Mouse (Mus musculus) limb, embryonic 11.5 days (tissue): ENCODE measurements around the gene Pdzd3. TPM values are rescaled to one million over a fixed set of nuclear protein-coding genes. Genes with fewer than 3 reads are reported as not detected.

Experiments
- ATAC-seq: fragments of 200-750 bp; cut with Nextera tagmentation; 2 replicates; pipeline ENCODE4 v1.8.0; 2017; ENCODE audit warnings: low read depth; ENCODE audit not compliant: insufficient number of reproducible peaks, low FRiP score, low TSS enrichment
- DNase-seq: peaks from one replicate; pipeline ENCODE4 v3.0.0-alpha.2; 2015; ENCODE audit warnings: low spot score
- H3K27ac ChIP-seq: fragments of 300-500 bp; sonication (generic); replicated peaks from 2 replicates; pipeline ENCODE4 v1.5.1; 2014; ENCODE audit warnings: low read depth, mild to moderate bottlenecking, low read length
- H3K27me3 ChIP-seq: fragments of 300-500 bp; sonication (generic); 2 replicates; pipeline ENCODE4 v1.6.1; 2014; ENCODE audit warnings: mild to moderate bottlenecking, low read length, mixed read lengths; ENCODE audit not compliant: control insufficient read depth, insufficient read depth
- H3K36me3 ChIP-seq: fragments of 300-500 bp; sonication (generic); 2 replicates; pipeline ENCODE4 v1.6.1; 2014; ENCODE audit warnings: mild to moderate bottlenecking, low read length, moderate library complexity, mixed read lengths; ENCODE audit not compliant: control insufficient read depth, insufficient read depth
- H3K4me1 ChIP-seq: fragments of 300-500 bp; sonication (generic); 2 replicates; pipeline ENCODE4 v1.6.1; 2014; ENCODE audit warnings: low read length, mixed read lengths; ENCODE audit not compliant: control insufficient read depth, insufficient read depth
- H3K4me2 ChIP-seq: fragments of 300-500 bp; sonication (generic); 2 replicates; pipeline ENCODE4 v1.6.1; 2014; ENCODE audit warnings: low read depth, mild to moderate bottlenecking, moderate library complexity; ENCODE audit not compliant: severe bottlenecking
- H3K4me3 ChIP-seq: fragments of 300-500 bp; sonication (generic); 2 replicates; pipeline ENCODE4 v1.5.1; 2014; ENCODE audit warnings: low read depth, low read length
- H3K9ac ChIP-seq: fragments of 300-500 bp; sonication (generic); 2 replicates; pipeline ENCODE4 v1.6.1; 2014; ENCODE audit warnings: mild to moderate bottlenecking, low read length
- H3K9me3 ChIP-seq: fragments of 300-500 bp; sonication (generic); 2 replicates; pipeline ENCODE4 v1.6.1; 2016; ENCODE audit warnings: low read length; ENCODE audit not compliant: control insufficient read depth
- WGBS: fragments of 180-500 bp; shearing (Covaris S2); extraction: QIAGEN DNeasy Blood & Tissue Kit; methylation state at CpG from one replicate; pipeline ENCODE4 v1.1.7; 2014; 5-methylcytosine and 5-hydroxymethylcytosine counted together
- polyA plus RNA-seq: library from polyadenylated mRNA; unstranded; fragments of >200 nt; fragmentation: Nextera tagmentation; extraction: Ambion mirVana; gene quantifications from 2 replicates; pipeline ENCODE4 v1.2.1, GENCODE M21; 2014

The Pdzd3 gene
- polyA plus RNA-seq, 1 experiment from 2014 or later, result 0.08 TPM

- ATAC-seq, result no peak
- H3K4me2 ChIP-seq, result peak overlapping the region; percentile 52
These were observed 16.5 kb downstream of the Pdzd3 start for GRCm38 (mm10) chr9:44234479-44235427.

GRCm38 (mm10) chr9:44233802-44234478 is 17.3 kb downstream of the Pdzd3 start, which contains the start of gene Cbl:
Cbl (minus strand) TSS chr9:44234049.
- Histone ChIP-seq H3K36me3 (no peaks in the 10 kb centered on the region), H3K27me3 (no peaks in the 10 kb centered on the region), H3K9ac (peak within 1 kb of the TSS; percentile 91), H3K27ac (peak within 1 kb of the TSS; percentile 86), H3K4me3 (peak within 1 kb of the TSS; percentile 85), H3K9me3 (no peaks in the 10 kb centered on the region), H3K4me1 (peaks cover 7% of the 10 kb centered on the region; the same call in 1 of the 2 replicates), H3K4me2 (peak within 1 kb of the TSS; percentile 52)
- under 1% methylated on average over 67 of the region's 76 CpGs for WGBS
- peak; percentile 94 for ATAC-seq
- peak; percentile 100 for DNase-seq

More at GRCm38 (mm10) chr9:44234479-44235427, 16.5 kb downstream of the Pdzd3 start:
- Histone ChIP-seq H3K36me3 (no peaks in the 10 kb centered on the region), H3K4me1 (peaks cover 7% of the 10 kb centered on the region; the same call in 1 of the 2 replicates), H3K9ac (no peak overlapping the region; the same call in 1 of the 2 replicates), H3K9me3 (no peaks in the 10 kb centered on the region), H3K4me3 (0 out of 2 replicates have a peak overlapping the region, but pooled peaks have one; percentile 85), H3K27ac (no peak overlapping the region), H3K27me3 (no peaks in the 10 kb centered on the region)
- peak; percentile 54 for DNase-seq
- WGBS, result 28% methylated on average over 19 of the region's 19 CpGs

- peak overlapping the region; percentile 91 for H3K9ac ChIP-seq
- peak overlapping the region; percentile 85 for H3K4me3 ChIP-seq
- no peak for DNase-seq
- peak overlapping the region; percentile 52 for H3K4me2 ChIP-seq
- H3K4me1 ChIP-seq, result peaks cover 7% of the 10 kb centered on the region; the same call in 1 of the 2 replicates
- H3K9me3 ChIP-seq, result no peaks in the 10 kb centered on the region
- under 1% methylated on average over 40 of the region's 40 CpGs for WGBS
- peak overlapping the region; percentile 86 for H3K27ac ChIP-seq
- ATAC-seq, result peak; percentile 73
- H3K27me3 ChIP-seq, result no peaks in the 10 kb centered on the region
- H3K36me3 ChIP-seq, result no peaks in the 10 kb centered on the region
These were observed 18.1 kb downstream of the Pdzd3 start for GRCm38 (mm10) chr9:44233021-44233801.

- Histone ChIP-seq H3K4me3 (no peak overlapping the region), H3K9ac (no peak overlapping the region)
These were observed 19.7 kb downstream of the Pdzd3 start for GRCm38 (mm10) chr9:44231609-44232008.

GRCm38 (mm10) chr9:44225993-44226392 is 25.3 kb downstream of the Pdzd3 start:
- 77% methylated on average over 6 of the region's 6 CpGs for WGBS

More at GRCm38 (mm10) chr9:44231609-44232008, 19.7 kb downstream of the Pdzd3 start:
- DNase-seq (no peak), ATAC-seq (no peak)
- no peak overlapping the region for H3K4me2 ChIP-seq
- no peak overlapping the region for H3K27ac ChIP-seq
- peaks cover 7% of the 10 kb centered on the region; the same call in 1 of the 2 replicates for H3K4me1 ChIP-seq
- H3K36me3 ChIP-seq, result no peaks in the 10 kb centered on the region
- no peaks in the 10 kb centered on the region for H3K9me3 ChIP-seq
- H3K27me3 ChIP-seq, result no peaks in the 10 kb centered on the region

GRCm38 (mm10) chr9:44213538-44213937 is 37.7 kb downstream of the Pdzd3 start:
- 98% methylated on average over 14 of the region's 14 CpGs for WGBS
- Histone ChIP-seq H3K36me3 (peaks cover 2% of the 10 kb centered on the region; the same call in 1 of the 2 replicates), H3K4me3 (no peak overlapping the region), H3K9me3 (no peaks in the 10 kb centered on the region; the same call in 1 of the 2 replicates), H3K9ac (no peak overlapping the region), H3K4me1 (no peaks in the 10 kb centered on the region), H3K27me3 (no peaks in the 10 kb centered on the region), H3K27ac (no peak overlapping the region), H3K4me2 (no peak overlapping the region)
- DNase-seq, result no peak
- no peak for ATAC-seq

More at GRCm38 (mm10) chr9:44225993-44226392, 25.3 kb downstream of the Pdzd3 start:
- no peaks in the 10 kb centered on the region for H3K27me3 ChIP-seq
- H3K4me2 ChIP-seq, result no peak overlapping the region
- DNase-seq (no peak), ATAC-seq (no peak)
- H3K4me1 ChIP-seq, result peaks cover 2% of the 10 kb centered on the region; the same call in 1 of the 2 replicates
- H3K27ac ChIP-seq, result no peak overlapping the region
- H3K9ac ChIP-seq, result no peak overlapping the region; the same call in 1 of the 2 replicates
- no peak overlapping the region for H3K4me3 ChIP-seq
- H3K9me3 ChIP-seq, result no peaks in the 10 kb centered on the region
- H3K36me3 ChIP-seq, result no peaks in the 10 kb centered on the region; the same call in none of the 2 replicates

GRCm38 (mm10) chr9:44212406-44212805 is 38.9 kb downstream of the Pdzd3 start:
- H3K4me2 ChIP-seq, result no peak overlapping the region
- WGBS, result 98% methylated on average over 4 of the region's 4 CpGs
- no peak overlapping the region for H3K9ac ChIP-seq
- DNase-seq (no peak), ATAC-seq (no peak)
- no peaks in the 10 kb centered on the region for H3K27me3 ChIP-seq
- no peak overlapping the region for H3K4me3 ChIP-seq
- H3K4me1 ChIP-seq, result no peaks in the 10 kb centered on the region
- H3K36me3 ChIP-seq, result peaks cover 2% of the 10 kb centered on the region; the same call in 1 of the 2 replicates
- no peak overlapping the region for H3K27ac ChIP-seq
- H3K9me3 ChIP-seq, result no peaks in the 10 kb centered on the region; the same call in 1 of the 2 replicates
